Mouse (Mus musculus): ENCODE measurements around the gene Sept3. TPM values are rescaled to one million over a fixed set of nuclear protein-coding genes. Genes with fewer than 3 reads are reported as not detected.

Sept3 gene
- polyA plus RNA-seq, 1 experiment: 252 TPM

- TF ChIP-seq CTCF (IDR thresholded peaks at IDR 0.05; ENCODE audit: insufficient read depth, low read depth, low read length): no peak
- TF ChIP-seq POLR2A (IDR thresholded peaks at IDR 0.05; ENCODE audit: insufficient read depth, low read depth, low read length): no peak
- Histone ChIP-seq H3K4me1 (ENCODE audit: control insufficient read depth, insufficient read depth, low read length) (no peaks in the 10 kb centered on the region), H3K4me3 (ENCODE audit: insufficient read depth, low read depth, low read length) (no peak overlapping the region), H3K27ac (ENCODE audit: insufficient read depth, low read depth, low read length) (no peak overlapping the region)
- 53% methylated on average over 1 of the region's 1 CpGs for WGBS
These were observed 44.9 kb downstream of the Sept3 start for GRCm38 (mm10) chr15:82319613-82320012.

- Histone ChIP-seq H3K4me1 (ENCODE audit: control insufficient read depth, insufficient read depth, low read length) (no peaks in the 10 kb centered on the region), H3K4me3 (ENCODE audit: insufficient read depth, low read depth, low read length) (no peak overlapping the region), H3K27ac (ENCODE audit: insufficient read depth, low read depth, low read length) (no peak overlapping the region)
- 79% methylated on average over 8 of the region's 8 CpGs for WGBS
- no peak for TF ChIP-seq CTCF (IDR thresholded peaks at IDR 0.05; ENCODE audit: insufficient read depth, low read depth, low read length)
These were observed 47.5 kb downstream of the Sept3 start for GRCm38 (mm10) chr15:82322195-82322594.

GRCm38 (mm10) chr15:82325382-82325781 is 50.7 kb downstream of the Sept3 start:
- no peak for TF ChIP-seq CTCF (IDR thresholded peaks at IDR 0.05; ENCODE audit: insufficient read depth, low read depth, low read length)
- no peak for TF ChIP-seq POLR2A (IDR thresholded peaks at IDR 0.05; ENCODE audit: insufficient read depth, low read depth, low read length)
- Histone ChIP-seq H3K27ac (ENCODE audit: insufficient read depth, low read depth, low read length) (no peak overlapping the region), H3K4me1 (ENCODE audit: control insufficient read depth, insufficient read depth, low read length) (no peaks in the 10 kb centered on the region), H3K4me3 (ENCODE audit: insufficient read depth, low read depth, low read length) (no peak overlapping the region)
- 84% methylated on average over 2 of the region's 2 CpGs for WGBS

GRCm38 (mm10) chr15:82335194-82335593 is 60.5 kb downstream of the Sept3 start:
- Histone ChIP-seq H3K27ac (ENCODE audit: insufficient read depth, low read depth, low read length) (no peak overlapping the region), H3K4me1 (ENCODE audit: control insufficient read depth, insufficient read depth, low read length) (peaks cover 19% of the 10 kb centered on the region), H3K4me3 (ENCODE audit: insufficient read depth, low read depth, low read length) (no peak overlapping the region)
- TF ChIP-seq CTCF (IDR thresholded peaks at IDR 0.05; ENCODE audit: insufficient read depth, low read depth, low read length) (no peak), POLR2A (IDR thresholded peaks at IDR 0.05; ENCODE audit: insufficient read depth, low read depth, low read length) (no peak)
- 95% methylated on average over 4 of the region's 4 CpGs for WGBS

- Histone ChIP-seq H3K27ac (ENCODE audit: insufficient read depth, low read depth, low read length) (no peak overlapping the region), H3K4me3 (ENCODE audit: insufficient read depth, low read depth, low read length) (no peak overlapping the region), H3K4me1 (ENCODE audit: control insufficient read depth, insufficient read depth, low read length) (peaks cover 25% of the 10 kb centered on the region)
- WGBS: 74% methylated on average over 12 of the region's 12 CpGs
- TF ChIP-seq POLR2A (IDR thresholded peaks at IDR 0.05; ENCODE audit: insufficient read depth, low read depth, low read length): no peak
- TF ChIP-seq CTCF (IDR thresholded peaks at IDR 0.05; ENCODE audit: insufficient read depth, low read depth, low read length): no peak
These were observed 61.9 kb downstream of the Sept3 start for GRCm38 (mm10) chr15:82336629-82337028.

- WGBS: 28% methylated on average over 4 of the region's 4 CpGs
- peaks cover 25% of the 10 kb centered on the region for H3K4me1 ChIP-seq (ENCODE audit: control insufficient read depth, insufficient read depth, low read length)
- H3K27ac ChIP-seq (ENCODE audit: insufficient read depth, low read depth, low read length): no peak overlapping the region
- TF ChIP-seq CTCF (IDR thresholded peaks at IDR 0.05; ENCODE audit: insufficient read depth, low read depth, low read length): no peak
- TF ChIP-seq POLR2A (IDR thresholded peaks at IDR 0.05; ENCODE audit: insufficient read depth, low read depth, low read length): no peak
- H3K4me3 ChIP-seq (ENCODE audit: insufficient read depth, low read depth, low read length): peak overlapping the region; percentile 80
These were observed 63.2 kb downstream of the Sept3 start for GRCm38 (mm10) chr15:82337875-82338274.

- peaks cover 25% of the 10 kb centered on the region for H3K4me1 ChIP-seq (ENCODE audit: control insufficient read depth, insufficient read depth, low read length)
- peak within 1 kb of the TSS; percentile 36; the same call in 1 of the 2 replicates for H3K27ac ChIP-seq (ENCODE audit: insufficient read depth, low read depth, low read length)
- H3K4me3 ChIP-seq (ENCODE audit: insufficient read depth, low read depth, low read length): peak within 1 kb of the TSS; percentile 80
- no peak for TF ChIP-seq CTCF (IDR thresholded peaks at IDR 0.05; ENCODE audit: insufficient read depth, low read depth, low read length)
- TF ChIP-seq POLR2A (IDR thresholded peaks at IDR 0.05; ENCODE audit: insufficient read depth, low read depth, low read length): peak; percentile 45; the same call in 1 of the 2 replicates
- under 1% methylated on average over 41 of the region's 41 CpGs for WGBS
These were observed 64.0 kb downstream of the Sept3 start, which contains the start of the genes Naga, Pheta2 and Smdt1 for GRCm38 (mm10) chr15:82338593-82339112. Gene Naga, minus strand, starts transcription at chr15:82338925. Gene Pheta2, plus strand, starts transcription at chr15:82338942. Gene Smdt1, plus strand, starts transcription at chr15:82338959.

GRCm38 (mm10) chr15:82339150-82339549 is 64.5 kb downstream of the Sept3 start:
- 44% methylated on average over 10 of the region's 10 CpGs for WGBS
- peak overlapping the region; percentile 80 for H3K4me3 ChIP-seq (ENCODE audit: insufficient read depth, low read depth, low read length)
- no peak for TF ChIP-seq POLR2A (IDR thresholded peaks at IDR 0.05; ENCODE audit: insufficient read depth, low read depth, low read length)
- TF ChIP-seq CTCF (IDR thresholded peaks at IDR 0.05; ENCODE audit: insufficient read depth, low read depth, low read length): no peak
- H3K27ac ChIP-seq (ENCODE audit: insufficient read depth, low read depth, low read length): peak overlapping the region; percentile 36; the same call in 1 of the 2 replicates
- H3K4me1 ChIP-seq (ENCODE audit: control insufficient read depth, insufficient read depth, low read length): peaks cover 25% of the 10 kb centered on the region

- 71% methylated on average over 8 of the region's 8 CpGs for WGBS
- Histone ChIP-seq H3K27ac (ENCODE audit: insufficient read depth, low read depth, low read length) (no peak overlapping the region), H3K4me1 (ENCODE audit: control insufficient read depth, insufficient read depth, low read length) (peaks cover 25% of the 10 kb centered on the region), H3K4me3 (ENCODE audit: insufficient read depth, low read depth, low read length) (no peak overlapping the region)
- TF ChIP-seq POLR2A (IDR thresholded peaks at IDR 0.05; ENCODE audit: insufficient read depth, low read depth, low read length) (no peak), CTCF (IDR thresholded peaks at IDR 0.05; ENCODE audit: insufficient read depth, low read depth, low read length) (no peak)
These were observed 65.1 kb downstream of the Sept3 start for GRCm38 (mm10) chr15:82339634-82340254.

All from olfactory bulb, adult 2 months (tissue).